Mouse (Mus musculus) forebrain, embryonic 12.5 days (tissue): ENCODE data around the gene Shroom3. TPM values are rescaled to one million over a fixed set of nuclear protein-coding genes. Genes with fewer than 3 reads are reported as not detected.

Experiments
- ATAC-seq: fragments of 200-750 bp; cut with Nextera tagmentation; 2 replicates; pipeline ENCODE4 v1.8.0; 2017; ENCODE audit warnings: moderate TSS enrichment; ENCODE audit not compliant: low FRiP score
- H3K27ac ChIP-seq: fragments of 300-500 bp; sonication (generic); 2 replicates; pipeline ENCODE4 v1.5.1; 2016; ENCODE audit warnings: mild to moderate bottlenecking
- H3K27me3 ChIP-seq: fragments of 300-500 bp; sonication (generic); 2 replicates; pipeline ENCODE4 v1.6.1; 2016; ENCODE audit warnings: mild to moderate bottlenecking
- H3K36me3 ChIP-seq: fragments of 300-500 bp; sonication (generic); replicated peaks from 2 replicates; pipeline ENCODE4 v1.6.1; 2016; ENCODE audit warnings: mild to moderate bottlenecking
- H3K4me1 ChIP-seq: fragments of 300-500 bp; sonication (generic); 2 replicates; pipeline ENCODE4 v1.6.1; 2016
- H3K4me2 ChIP-seq: fragments of 300-500 bp; sonication (generic); 2 replicates; pipeline ENCODE4 v1.6.1; 2016; ENCODE audit warnings: mild to moderate bottlenecking, moderate library complexity
- H3K4me3 ChIP-seq: fragments of 300-500 bp; sonication (generic); replicated peaks from 2 replicates; pipeline ENCODE4 v1.5.1; 2016; ENCODE audit warnings: mild to moderate bottlenecking
- H3K9ac ChIP-seq: fragments of 300-500 bp; sonication (generic); 2 replicates; pipeline ENCODE4 v1.6.1; 2016; ENCODE audit warnings: mild to moderate bottlenecking
- H3K9me3 ChIP-seq: fragments of 300-500 bp; sonication (generic); 2 replicates; pipeline ENCODE4 v1.6.1; 2016
- WGBS: fragments of 180-500 bp; shearing (Covaris S2); methylation state at CpG from one replicate; pipeline ENCODE4 v1.1.7; 2016; 5-methylcytosine and 5-hydroxymethylcytosine counted together
- polyA plus RNA-seq: library from polyadenylated mRNA; unstranded; fragments of >200 nt; fragmentation: Nextera tagmentation; extraction: Ambion mirVana; gene quantifications from 2 replicates; pipeline ENCODE4 v1.2.1, GENCODE M21; 2016

Gene Shroom3
- polyA plus RNA-seq, 1 experiment from 2014 or later: 6.6 TPM

GRCm38 (mm10) chr5:92849743-92850142, 166.5 kb downstream of the Shroom3 start:
- H3K27me3 ChIP-seq: no peaks in the 10 kb centered on the region
- ATAC-seq: no peak
- H3K9me3 ChIP-seq: no peaks in the 10 kb centered on the region
- no peaks in the 10 kb centered on the region; the same call in none of the 2 replicates for H3K4me1 ChIP-seq
- H3K36me3 ChIP-seq: 0 out of 2 replicates have a peak, but pooled peaks cover 4% of the 10 kb centered on the region
- WGBS: 95% methylated on average over 6 of the region's 6 CpGs
- H3K9ac ChIP-seq: no peak overlapping the region
- no peak overlapping the region for H3K27ac ChIP-seq
- no peak overlapping the region for H3K4me2 ChIP-seq
- H3K4me3 ChIP-seq: no peak overlapping the region

DNA sequence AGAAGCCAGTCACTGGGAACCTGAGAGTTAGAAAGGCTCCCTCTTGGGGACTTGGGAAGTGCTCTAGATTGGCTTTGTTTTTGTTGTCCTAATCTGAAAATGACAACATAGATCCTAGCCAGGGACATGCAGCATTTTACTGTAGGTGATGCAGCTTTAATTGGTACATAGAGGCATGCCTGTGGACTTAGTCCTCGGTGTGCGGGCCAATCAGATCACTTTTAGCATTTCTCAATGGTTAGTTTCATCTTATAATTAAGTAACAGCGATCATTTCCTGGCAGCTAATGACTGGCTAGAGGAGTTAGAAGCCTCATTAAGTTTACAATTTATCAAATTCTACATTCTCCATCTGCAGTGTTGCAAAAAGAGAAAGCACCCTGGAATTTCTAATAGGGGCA, 167.7 kb downstream of the Shroom3 start:
- Histone ChIP-seq H3K36me3 (0 out of 2 replicates have a peak, but pooled peaks cover 4% of the 10 kb centered on the region), H3K27ac (no peak overlapping the region), H3K4me2 (no peak overlapping the region), H3K4me1 (no peaks in the 10 kb centered on the region; the same call in 1 of the 2 replicates), H3K27me3 (no peaks in the 10 kb centered on the region), H3K9ac (no peak overlapping the region), H3K4me3 (no peak overlapping the region), H3K9me3 (no peaks in the 10 kb centered on the region)
- ATAC-seq: no peak
- 63% methylated on average over 3 of the region's 3 CpGs for WGBS

DNA sequence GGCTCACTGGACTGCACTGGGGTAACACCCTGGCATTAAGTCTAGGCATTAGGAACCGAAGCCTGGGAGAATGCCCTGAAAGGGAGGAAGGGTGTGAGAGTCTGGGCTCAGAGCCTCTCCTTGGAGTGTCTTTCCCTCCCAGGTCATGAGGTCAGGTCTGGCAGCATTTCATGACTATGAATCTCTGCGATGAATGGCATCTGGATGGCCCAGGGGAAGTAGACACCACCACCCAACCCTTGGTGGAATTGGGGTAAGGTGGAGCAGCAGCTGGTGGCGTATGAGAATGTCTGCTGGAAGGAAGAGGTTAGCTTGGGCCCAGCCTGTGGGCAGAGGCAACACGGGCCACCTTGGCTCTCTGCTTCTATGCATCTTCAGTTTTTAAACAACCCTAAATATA, 171.7 kb downstream of the Shroom3 start:
- 86% methylated on average over 4 of the region's 4 CpGs for WGBS
- Histone ChIP-seq H3K36me3 (no peaks in the 10 kb centered on the region), H3K4me3 (no peak overlapping the region), H3K9ac (no peak overlapping the region), H3K27ac (no peak overlapping the region), H3K9me3 (no peaks in the 10 kb centered on the region), H3K4me1 (peaks cover 11% of the 10 kb centered on the region), H3K4me2 (no peak overlapping the region), H3K27me3 (no peaks in the 10 kb centered on the region)
- no peak for ATAC-seq

- Histone ChIP-seq H3K27me3 (no peaks in the 10 kb centered on the region; the same call in 1 of the 2 replicates), H3K9me3 (no peaks in the 10 kb centered on the region), H3K4me2 (no peak overlapping the region), H3K27ac (no peak overlapping the region), H3K9ac (no peak overlapping the region), H3K36me3 (no peaks in the 10 kb centered on the region), H3K4me3 (no peak overlapping the region), H3K4me1 (peaks cover 16% of the 10 kb centered on the region)
- ATAC-seq: no peak
- 45% methylated on average over 15 of the region's 15 CpGs for WGBS
These were observed 173.1 kb downstream of the Shroom3 start for GRCm38 (mm10) chr5:92856346-92856745.

DNA sequence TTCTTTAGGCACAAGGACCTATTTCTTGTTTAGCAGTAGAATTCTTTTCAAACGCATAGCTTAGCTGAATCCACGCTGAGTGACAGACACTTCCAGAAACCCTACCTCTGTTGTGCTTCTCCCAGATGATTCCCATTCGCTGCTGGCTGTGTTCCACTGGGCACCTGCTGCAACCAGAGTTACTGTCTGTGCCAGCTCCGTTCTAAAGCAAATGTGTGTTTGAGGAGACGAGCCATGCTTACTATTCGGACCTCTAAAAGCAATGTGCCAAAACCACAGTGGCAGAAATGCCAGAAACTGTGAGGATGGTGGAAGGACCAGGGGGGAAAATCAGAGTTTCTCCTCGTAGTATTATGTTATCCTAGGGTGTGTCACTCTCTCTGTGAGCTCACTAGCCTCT, 173.9 kb downstream of the Shroom3 start:
- Histone ChIP-seq H3K4me2 (no peak overlapping the region), H3K36me3 (no peaks in the 10 kb centered on the region), H3K4me3 (no peak overlapping the region), H3K27ac (no peak overlapping the region), H3K9me3 (no peaks in the 10 kb centered on the region), H3K27me3 (no peaks in the 10 kb centered on the region; the same call in 1 of the 2 replicates), H3K9ac (no peak overlapping the region), H3K4me1 (peaks cover 24% of the 10 kb centered on the region)
- WGBS: 77% methylated on average over 7 of the region's 7 CpGs
- no peak for ATAC-seq

GRCm38 (mm10) chr5:92858104-92858503, 174.9 kb downstream of the Shroom3 start:
- H3K27me3 ChIP-seq: no peaks in the 10 kb centered on the region; the same call in 1 of the 2 replicates
- H3K36me3 ChIP-seq: no peaks in the 10 kb centered on the region
- H3K4me2 ChIP-seq: no peak overlapping the region
- no peak overlapping the region for H3K4me3 ChIP-seq
- peaks cover 31% of the 10 kb centered on the region for H3K4me1 ChIP-seq
- WGBS: 85% methylated on average over 3 of the region's 3 CpGs
- ATAC-seq: no peak
- H3K9me3 ChIP-seq: no peaks in the 10 kb centered on the region
- no peak overlapping the region for H3K9ac ChIP-seq
- no peak overlapping the region for H3K27ac ChIP-seq

- H3K9me3 ChIP-seq: no peaks in the 10 kb centered on the region
- H3K27ac ChIP-seq: no peak overlapping the region
- WGBS: 96% methylated on average over 4 of the region's 4 CpGs
- peaks cover 33% of the 10 kb centered on the region for H3K4me1 ChIP-seq
- no peak overlapping the region for H3K4me2 ChIP-seq
- no peak overlapping the region for H3K4me3 ChIP-seq
- no peaks in the 10 kb centered on the region; the same call in 1 of the 2 replicates for H3K27me3 ChIP-seq
- no peak for ATAC-seq
- no peaks in the 10 kb centered on the region for H3K36me3 ChIP-seq
- no peak overlapping the region for H3K9ac ChIP-seq
These were observed 175.3 kb downstream of the Shroom3 start for GRCm38 (mm10) chr5:92858576-92858975.

DNA sequence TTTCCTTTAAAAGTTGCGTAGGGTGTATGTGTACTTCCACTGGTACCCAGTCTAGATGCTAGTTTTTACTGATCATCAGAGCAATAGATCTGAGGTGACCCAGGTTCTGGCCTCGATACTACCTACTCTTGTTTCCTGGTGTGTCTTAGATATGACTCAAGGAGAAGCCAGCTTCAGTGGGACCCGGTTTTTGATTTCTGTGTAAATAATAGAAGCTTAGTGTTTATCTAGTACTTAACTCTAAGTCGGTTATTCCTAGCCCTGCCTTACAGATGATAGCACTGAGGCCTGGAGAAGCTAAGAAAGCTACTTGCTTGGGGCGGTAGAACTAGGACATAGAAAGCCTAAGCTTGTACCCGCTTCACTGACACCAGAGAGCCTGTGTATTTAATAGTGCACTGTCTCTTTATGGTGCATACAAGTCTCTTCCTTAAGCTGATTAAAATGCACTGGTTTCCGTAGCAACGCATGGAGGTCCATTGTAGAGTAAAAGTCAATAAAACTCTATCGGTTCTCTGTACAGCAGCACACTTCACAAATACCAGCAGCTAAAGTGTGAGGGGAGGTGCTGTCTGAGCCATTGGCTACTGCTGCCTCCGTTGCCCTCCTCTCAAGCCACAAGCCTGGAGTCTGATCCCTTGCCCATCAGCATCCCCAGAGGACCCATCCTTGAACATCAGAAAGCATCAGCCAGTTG, 178.3 kb downstream of the Shroom3 start:
- ATAC-seq: peak; percentile 69
- Histone ChIP-seq H3K9me3 (no peaks in the 10 kb centered on the region), H3K9ac (no peak overlapping the region), H3K4me3 (no peak overlapping the region), H3K27ac (0 out of 2 replicates have a peak overlapping the region, but pooled peaks have one; percentile 9), H3K4me1 (peaks cover 44% of the 10 kb centered on the region), H3K4me2 (0 out of 2 replicates have a peak overlapping the region, but pooled peaks have one; percentile 8), H3K36me3 (no peaks in the 10 kb centered on the region), H3K27me3 (no peaks in the 10 kb centered on the region; the same call in 1 of the 2 replicates)
- WGBS: 50% methylated on average over 10 of the region's 10 CpGs

DNA sequence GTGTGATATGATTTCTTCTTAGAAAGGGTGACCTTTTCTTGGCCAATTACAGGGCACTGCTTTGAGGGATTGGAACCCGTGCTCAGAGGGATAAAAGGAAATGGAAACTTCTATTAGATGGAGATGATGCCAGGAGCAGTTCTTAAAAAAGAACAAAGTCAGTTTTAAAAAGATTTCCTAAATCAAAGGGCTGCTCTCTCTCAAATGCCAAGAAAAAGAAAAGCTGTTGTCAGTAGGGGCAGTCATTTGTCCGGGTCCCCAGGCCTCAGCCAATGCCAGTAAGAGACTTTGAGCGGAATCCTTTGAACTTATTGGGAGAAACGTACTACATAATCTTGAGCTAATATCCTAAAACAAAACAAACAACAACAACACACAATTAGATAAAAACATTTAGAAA, 181.9 kb downstream of the Shroom3 start:
- H3K27ac ChIP-seq: no peak overlapping the region
- H3K36me3 ChIP-seq: no peaks in the 10 kb centered on the region
- no peak for ATAC-seq
- H3K9ac ChIP-seq: no peak overlapping the region
- H3K4me2 ChIP-seq: no peak overlapping the region
- 44% methylated on average over 4 of the region's 4 CpGs for WGBS
- no peaks in the 10 kb centered on the region; the same call in 1 of the 2 replicates for H3K27me3 ChIP-seq
- no peak overlapping the region for H3K4me3 ChIP-seq
- H3K9me3 ChIP-seq: no peaks in the 10 kb centered on the region
- peaks cover 38% of the 10 kb centered on the region for H3K4me1 ChIP-seq

- Histone ChIP-seq H3K9ac (no peak overlapping the region), H3K36me3 (no peaks in the 10 kb centered on the region), H3K4me1 (peaks cover 32% of the 10 kb centered on the region), H3K9me3 (no peaks in the 10 kb centered on the region), H3K4me2 (no peak overlapping the region), H3K27me3 (no peaks in the 10 kb centered on the region), H3K4me3 (no peak overlapping the region), H3K27ac (no peak overlapping the region)
- WGBS: 95% methylated on average over 8 of the region's 8 CpGs
- no peak for ATAC-seq
These were observed 183.3 kb downstream of the Shroom3 start for GRCm38 (mm10) chr5:92866546-92866945.

DNA sequence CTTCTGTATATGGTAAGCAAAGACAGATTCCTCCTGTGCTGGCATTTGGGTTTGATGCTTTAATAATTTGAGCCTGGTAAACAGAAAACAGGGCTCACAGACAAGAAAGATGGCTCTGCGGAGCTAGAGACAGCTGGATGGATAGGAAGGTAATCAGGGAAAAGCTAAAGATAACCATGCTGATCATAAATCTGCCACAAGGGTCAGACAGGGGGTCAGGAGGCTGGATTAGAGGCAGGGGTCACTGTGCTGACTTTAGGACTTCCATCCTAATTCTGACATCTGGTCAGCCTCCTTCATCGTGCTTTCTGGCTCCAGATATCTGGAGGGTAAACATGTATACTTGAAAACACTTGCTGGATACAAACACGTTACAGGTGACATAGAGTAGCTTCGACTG, 184.0 kb downstream of the Shroom3 start:
- no peak for ATAC-seq
- Histone ChIP-seq H3K4me1 (peaks cover 25% of the 10 kb centered on the region), H3K27me3 (no peaks in the 10 kb centered on the region), H3K36me3 (no peaks in the 10 kb centered on the region), H3K4me2 (no peak overlapping the region), H3K9me3 (no peaks in the 10 kb centered on the region), H3K9ac (no peak overlapping the region), H3K27ac (no peak overlapping the region), H3K4me3 (no peak overlapping the region)
- WGBS: 90% methylated on average over 4 of the region's 4 CpGs

GRCm38 (mm10) chr5:92868231-92868630, 185.0 kb downstream of the Shroom3 start:
- WGBS: 88% methylated on average over 2 of the region's 2 CpGs
- H3K4me2 ChIP-seq: no peak overlapping the region
- H3K9me3 ChIP-seq: no peaks in the 10 kb centered on the region
- H3K4me3 ChIP-seq: no peak overlapping the region
- no peak overlapping the region for H3K9ac ChIP-seq
- no peaks in the 10 kb centered on the region for H3K27me3 ChIP-seq
- no peaks in the 10 kb centered on the region for H3K36me3 ChIP-seq
- H3K27ac ChIP-seq: no peak overlapping the region
- peaks cover 17% of the 10 kb centered on the region for H3K4me1 ChIP-seq
- ATAC-seq: no peak

DNA sequence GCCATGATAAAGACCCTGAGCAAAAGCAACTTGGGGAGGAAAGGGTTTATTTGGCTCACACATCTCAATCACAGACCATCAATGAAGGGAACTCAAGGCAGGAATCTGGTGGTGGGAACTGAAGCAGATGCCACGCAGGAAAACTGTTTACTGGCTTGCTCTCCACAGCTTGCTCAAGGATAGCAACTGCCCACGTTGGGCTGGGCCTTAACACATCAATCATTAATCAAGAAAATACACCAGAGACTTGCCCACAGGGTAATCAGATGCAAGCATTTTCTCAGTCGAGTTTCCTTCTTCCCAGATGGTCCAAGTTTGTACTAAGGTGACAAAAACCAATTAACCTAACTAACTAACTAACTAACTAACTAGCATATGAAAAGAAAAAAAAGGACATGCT, 187.8 kb downstream of the Shroom3 start:
- Histone ChIP-seq H3K4me2 (no peak overlapping the region), H3K9me3 (no peaks in the 10 kb centered on the region), H3K27me3 (no peaks in the 10 kb centered on the region), H3K9ac (no peak overlapping the region), H3K4me1 (no peaks in the 10 kb centered on the region), H3K27ac (no peak overlapping the region), H3K4me3 (no peak overlapping the region), H3K36me3 (no peaks in the 10 kb centered on the region)
- 56% methylated on average over 3 of the region's 3 CpGs for WGBS
- ATAC-seq: no peak
